Mouse (Mus musculus) left cerebral cortex, postnatal 14 days (tissue): ENCODE data around the gene Cmtm4. TPM values are rescaled to one million over a fixed set of nuclear protein-coding genes. Genes with fewer than 3 reads are reported as not detected.
A peak's percentile ranks its signal among the peaks of the same experiment; 100 is the strongest.

Experiments used
- DNase-seq, 2 experiments: peaks; one replicate each; pipeline ENCODE4 v3.0.0; 2021 to 2022; ENCODE audit warnings: low spot score in 2 of 2, mixed read lengths in 1 of 2
- intact Hi-C: fragments of 180-260 bp; cut with DNase I; formaldehyde crosslinking; loops from one replicate; pipeline ENCODE4 v1.15.1; 2025
- total RNA-seq, 2 experiments: library from RNA; stranded (reverse); gene quantifications; 2 replicates each; pipeline ENCODE4 v1.2.3; 2021

The Cmtm4 gene
- total RNA-seq, 2 experiments from 2014 or later, result 71.3 to 72.9 TPM

GRCm38 (mm10) chr8:104413770-104414169 is 18.2 kb upstream of the Cmtm4 start:
- intact Hi-C loops, result no loop called here
- DNase-seq, result no peak

- peak in 1 of 2 experiments; percentile 49 for DNase-seq
- intact Hi-C loops, result no loop called here
Measured at GRCm38 (mm10) chr8:104412805-104413532, 17.4 kb upstream of the Cmtm4 start.

- no peak for DNase-seq
- intact Hi-C loops, result no loop called here
Measured at GRCm38 (mm10) chr8:104411972-104412371, 16.4 kb upstream of the Cmtm4 start.

- peak; percentile 78 to 92 for DNase-seq
- intact Hi-C loops, result no loop called here
Measured at GRCm38 (mm10) chr8:104411468-104411867, 15.9 kb upstream of the Cmtm4 start.

GRCm38 (mm10) chr8:104410628-104411273 is 15.1 kb upstream of the Cmtm4 start:
- peak in 1 of 2 experiments; percentile 58 for DNase-seq
- intact Hi-C loops, result no loop called here

- no peak for DNase-seq
- intact Hi-C loops, result no loop called here
Measured at GRCm38 (mm10) chr8:104408328-104409110, 12.9 kb upstream of the Cmtm4 start.

GRCm38 (mm10) chr8:104406340-104407128 is 10.9 kb upstream of the Cmtm4 start:
- DNase-seq, result no peak
- intact Hi-C loops, result no loop called here

- peak in 1 of 2 experiments; percentile 37 for DNase-seq
- intact Hi-C loops, result no loop called here
Measured at GRCm38 (mm10) chr8:104405430-104406187, 10.0 kb upstream of the Cmtm4 start.

GRCm38 (mm10) chr8:104403596-104403995 is 8.0 kb upstream of the Cmtm4 start:
- DNase-seq, result no peak
- intact Hi-C loops, result no loop called here

GRCm38 (mm10) chr8:104394801-104395702 is 555 bp downstream of the Cmtm4 start:
- DNase-seq, result peak in 1 of 2 experiments; percentile 37

GRCm38 (mm10) chr8:104393767-104394166 is 1.8 kb downstream of the Cmtm4 start:
- DNase-seq, result no peak
- intact Hi-C loops, result loop anchor here (5.0 kb wide), 1 partner anchor 41 kb away; no protein-coding TSS in a partner anchor

More at GRCm38 (mm10) chr8:104394801-104395702, 555 bp downstream of the Cmtm4 start:
- intact Hi-C loops, result loop anchor here (5.0 kb wide), 1 partner anchor 43 kb away; no protein-coding TSS in a partner anchor

GRCm38 (mm10) chr8:104393139-104393538 is 2.5 kb downstream of the Cmtm4 start:
- DNase-seq, result no peak
- intact Hi-C loops, result loop anchor here (5.0 kb wide), 1 partner anchor 41 kb away; no protein-coding TSS in a partner anchor

GRCm38 (mm10) chr8:104390245-104390644 is 5.4 kb downstream of the Cmtm4 start:
- intact Hi-C loops, result loop anchor here (5.0 kb wide), 1 partner anchor 38 kb away; no protein-coding TSS in a partner anchor
- DNase-seq, result no peak

- intact Hi-C loops, result no loop called here
- DNase-seq, result no peak
Measured at GRCm38 (mm10) chr8:104387980-104388379, 7.6 kb downstream of the Cmtm4 start.

- intact Hi-C loops, result no loop called here
- DNase-seq, result no peak
Measured at GRCm38 (mm10) chr8:104387501-104387900, 8.1 kb downstream of the Cmtm4 start.

- intact Hi-C loops, result no loop called here
- no peak for DNase-seq
Measured at GRCm38 (mm10) chr8:104386693-104387092, 8.9 kb downstream of the Cmtm4 start.

GRCm38 (mm10) chr8:104383977-104384376 is 11.6 kb downstream of the Cmtm4 start:
- DNase-seq, result no peak
- intact Hi-C loops, result no loop called here
